Mouse (Mus musculus) CH12.LX (cell line): ENCODE results near the gene Sertm1.

ENCODE experiments used
- CTCF ChIP-seq, 2 experiments: IDR thresholded peaks in 1 of 2; conservative IDR thresholded peaks in 1 of 2; 2 replicates each; pipeline ENCODE4 v1.5.1; 2011 to 2012; ENCODE audit warnings: low read depth in 2 of 2, low read length in 2 of 2, improper control_type of control experiment in 1 of 2, inconsistent platforms in 1 of 2, mild to moderate bottlenecking in 1 of 2, moderate library complexity in 1 of 2
- E2F4 ChIP-seq: IDR thresholded peaks from 2 replicates; pipeline ENCODE4 v1.6.1; 2011; ENCODE audit warnings: low read depth, low read length, improper control_type of control experiment; ENCODE audit not compliant: insufficient replicate concordance
- ELF1 ChIP-seq: IDR thresholded peaks from 2 replicates; pipeline ENCODE4 v1.6.1; 2014; ENCODE audit warnings: low read depth, mild to moderate bottlenecking, inconsistent platforms, low read length, improper control_type of control experiment
- EP300 ChIP-seq: IDR thresholded peaks from 2 replicates; pipeline ENCODE4 v1.6.1; 2011; ENCODE audit warnings: low read length, improper control_type of control experiment
- GABPA ChIP-seq: IDR thresholded peaks from 2 replicates; pipeline ENCODE4 v1.6.1; 2012; ENCODE audit warnings: low read depth, low read length, improper control_type of control experiment, inconsistent platforms; ENCODE audit not compliant: insufficient replicate concordance
- MAFK ChIP-seq: IDR thresholded peaks from 2 replicates; pipeline ENCODE4 v1.6.1; 2011; ENCODE audit warnings: low read length, improper control_type of control experiment; ENCODE audit not compliant: insufficient replicate concordance
- MEF2A ChIP-seq: IDR thresholded peaks from 2 replicates; pipeline ENCODE4 v1.6.1; 2014; ENCODE audit warnings: low read depth, mild to moderate bottlenecking, inconsistent platforms, low read length, improper control_type of control experiment, borderline replicate concordance
- MXI1 ChIP-seq: IDR thresholded peaks from 2 replicates; pipeline ENCODE4 v1.6.1; 2011; ENCODE audit warnings: mild to moderate bottlenecking, low read depth, low read length, improper control_type of control experiment
- POLR2A ChIP-seq: IDR thresholded peaks from 2 replicates; pipeline ENCODE4 v1.6.1; 2011; ENCODE audit warnings: low read depth, mild to moderate bottlenecking, improper control_type of control experiment, low read length
- POLR2AphosphoS2 ChIP-seq: IDR thresholded peaks from 2 replicates; pipeline ENCODE4 v1.6.1; 2011; ENCODE audit warnings: low read depth, low read length, improper control_type of control experiment
- SMC3 ChIP-seq: IDR thresholded peaks from 2 replicates; pipeline ENCODE4 v1.6.1; 2011; ENCODE audit warnings: low read depth, low read length, improper control_type of control experiment
- USF1 ChIP-seq: IDR thresholded peaks from 2 replicates; pipeline ENCODE4 v1.6.1; 2014; ENCODE audit warnings: low read depth, mild to moderate bottlenecking, inconsistent platforms, low read length, improper control_type of control experiment
- ZKSCAN1 ChIP-seq: IDR thresholded peaks from 2 replicates; pipeline ENCODE4 v1.6.1; 2012; ENCODE audit warnings: low read depth, inconsistent platforms, low read length, improper control_type of control experiment, borderline replicate concordance

DNA sequence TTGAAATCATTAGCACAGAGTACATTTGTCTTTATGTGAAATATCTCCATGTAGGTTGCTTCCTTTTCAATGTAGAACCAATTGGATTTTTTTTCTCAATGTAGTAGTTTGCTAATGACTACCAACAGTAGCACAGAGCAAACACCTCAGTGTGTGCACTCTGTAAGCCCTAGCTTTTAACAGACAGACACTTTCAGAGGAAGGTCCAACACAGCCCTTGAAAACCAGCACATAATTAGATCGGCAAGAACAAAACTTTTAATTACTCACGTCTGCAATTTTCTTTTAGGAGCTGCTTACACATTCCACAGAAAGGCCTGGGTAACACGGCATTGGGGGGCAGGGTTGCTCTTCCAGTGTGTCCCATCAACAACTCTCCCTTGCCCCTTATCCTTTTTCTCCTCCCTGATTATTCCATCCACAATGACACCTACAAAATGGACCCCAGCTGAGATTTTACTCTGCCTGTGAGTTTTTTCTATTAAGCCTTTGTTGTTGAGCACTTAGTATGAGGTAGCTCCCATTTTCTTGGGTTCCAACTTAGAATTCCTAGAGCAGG, 49.3 kb upstream of the Sertm1 start:
- TF ChIP-seq CTCF (conservative IDR thresholded peaks at IDR 0.05 in 1 of 2, IDR thresholded peaks at IDR 0.05 in 1 of 2; ENCODE audit: low read depth in 2 of 2, low read length in 2 of 2) (no peak), MXI1 (no peak), ZKSCAN1 (no peak), USF1 (no peak), POLR2A (no peak), E2F4 (no peak), POLR2AphosphoS2 (no peak), SMC3 (no peak), MAFK (no peak), EP300 (no peak), GABPA (no peak), ELF1 (no peak), MEF2A (no peak)
